Mouse (Mus musculus) CH12F3 (cell line): ENCODE measurements around the gene Tifa.
"Not testable (repeated sequence)": the region's sequence is repeated elsewhere in the genome, so short reads cannot be mapped to it uniquely, and the experiment has no call there.

Experiments used
- in situ Hi-C: fragments of 300-500 bp; cut with MboI; formaldehyde crosslinking; loops from 2 replicates; pipeline ENCODE4 v1.14.3; 2020; ENCODE audit warnings: low sequenced_read_pairs

Tifa gene

DNA sequence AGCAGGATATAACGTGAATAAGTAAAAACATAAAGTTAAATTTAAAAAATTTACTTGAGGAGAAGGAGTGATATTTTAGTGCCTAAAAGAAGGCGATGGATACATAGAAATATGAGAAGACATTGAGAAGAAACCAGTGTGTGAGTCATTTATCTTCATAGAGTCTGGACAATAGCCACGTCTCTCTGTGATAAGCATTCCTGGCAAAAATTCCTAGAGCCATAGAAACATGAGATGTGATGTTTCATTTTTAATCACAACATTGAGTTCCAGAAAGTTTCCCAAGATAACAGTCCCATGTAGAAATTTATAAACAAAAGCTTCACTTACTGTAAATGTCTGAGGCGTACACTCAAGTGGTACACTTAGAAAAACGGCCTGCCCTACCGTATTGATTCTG lies 6.7 kb upstream of the Tifa start:
- in situ Hi-C loops: no loop called here

GRCm38 (mm10) chr3:127783680-127784079 lies 5.9 kb upstream of the Tifa start:
- in situ Hi-C loops: not testable (repeated sequence)

DNA sequence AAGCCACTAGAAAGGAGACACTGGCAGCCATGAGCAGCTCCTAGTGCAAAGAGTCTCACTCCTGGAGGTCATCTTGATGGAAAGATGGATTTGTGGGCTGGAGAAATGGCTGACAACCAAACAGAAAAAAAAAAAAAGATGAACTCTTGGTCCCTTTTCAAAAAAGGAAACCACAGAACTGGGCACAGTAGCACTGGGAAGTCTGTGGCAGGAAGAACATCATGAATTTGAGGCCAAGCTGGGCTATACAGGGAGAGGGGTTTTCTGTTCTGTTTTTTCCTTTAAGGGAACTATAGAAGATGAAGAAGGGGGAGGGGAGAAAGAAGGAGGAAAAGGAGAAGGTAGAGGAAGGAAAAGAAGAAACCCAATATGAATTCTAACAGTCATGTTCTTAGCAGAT lies 2.6 kb upstream of the Tifa start:
- in situ Hi-C loops: no loop called here

DNA sequence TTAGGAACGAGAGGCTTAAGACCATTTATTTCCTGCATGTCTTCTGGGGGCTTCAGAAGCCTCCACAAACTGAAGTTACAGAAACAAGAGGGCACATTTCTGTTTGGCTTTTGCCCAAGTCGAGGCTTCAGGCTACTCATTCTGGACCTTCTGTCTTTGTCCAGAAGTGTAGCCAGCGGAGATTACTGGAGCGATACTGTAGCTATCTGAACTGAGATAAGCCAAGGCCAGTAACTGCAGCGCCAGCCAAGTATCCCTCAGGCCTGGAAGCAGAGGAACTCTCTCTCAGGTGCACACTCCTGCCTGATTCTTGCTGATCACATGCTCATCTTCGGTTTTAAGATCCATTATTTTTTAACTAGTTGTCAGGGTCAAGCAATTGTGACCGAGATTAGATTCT lies 1.6 kb upstream of the Tifa start:
- in situ Hi-C loops: no loop called here

DNA sequence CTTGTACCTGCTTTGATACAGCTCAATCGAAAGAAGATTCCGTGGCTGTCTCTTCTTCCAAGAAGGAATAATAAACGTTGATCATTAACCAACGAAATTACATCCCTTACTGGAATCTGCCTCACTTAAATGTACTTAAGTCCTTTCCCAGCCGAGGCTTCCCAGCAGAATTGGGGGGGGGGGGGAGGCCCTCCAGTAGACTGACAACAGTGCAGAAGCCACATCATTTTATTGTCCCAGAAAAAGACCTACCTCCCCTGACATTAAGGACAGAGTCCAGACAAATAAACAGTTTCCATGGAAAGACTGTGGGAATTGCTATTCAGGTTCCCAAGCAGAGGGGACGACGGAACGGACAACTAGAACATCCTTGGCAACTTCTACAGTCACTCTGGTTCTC lies 686 bp upstream of the Tifa start:
- in situ Hi-C loops: no loop called here

DNA sequence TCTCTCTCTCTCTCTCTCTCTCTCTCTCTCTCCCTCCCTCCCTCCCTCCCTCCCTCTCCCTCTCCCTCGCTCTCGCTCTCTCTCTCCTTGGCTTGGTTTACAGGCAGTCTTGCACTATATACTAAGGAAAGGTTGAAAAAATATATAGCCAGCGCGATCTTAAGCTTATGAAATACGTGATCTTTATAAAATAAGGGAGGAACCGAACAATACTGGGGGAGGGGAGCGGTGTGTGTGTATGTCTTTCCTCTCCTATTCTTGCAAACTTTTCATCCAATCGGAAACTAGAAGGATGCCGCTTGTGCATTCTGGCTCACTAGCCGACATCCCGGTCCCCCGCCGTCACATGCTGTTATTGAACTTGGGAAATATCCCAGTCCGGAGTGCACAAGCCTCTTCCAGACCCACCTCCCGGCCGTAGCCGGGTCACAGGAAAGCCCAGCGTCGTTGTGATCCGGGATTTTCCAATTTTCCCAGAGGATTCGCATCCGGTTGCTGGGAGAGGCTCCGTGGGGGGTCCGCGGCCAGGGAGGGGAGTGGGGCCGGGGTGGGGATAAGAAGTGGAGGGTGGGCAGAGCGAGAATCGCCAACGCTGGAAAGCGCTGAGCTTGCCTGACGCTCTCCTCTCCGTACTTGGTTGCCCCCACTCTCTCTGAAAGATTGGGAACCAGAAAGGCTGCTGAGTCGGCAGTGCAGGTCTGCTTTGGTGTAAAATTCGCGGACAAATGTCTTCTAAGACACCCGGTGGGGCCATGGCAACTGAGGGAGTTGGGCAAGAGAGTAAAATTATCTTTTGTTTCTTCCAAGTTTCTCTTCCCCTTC lies 840 bp downstream of the Tifa start:
- in situ Hi-C loops: no loop called here

- in situ Hi-C loops: no loop called here
Measured at GRCm38 (mm10) chr3:127791056-127791483, 1.5 kb downstream of the Tifa start.

GRCm38 (mm10) chr3:127791595-127792561 lies 2.3 kb downstream of the Tifa start:
- in situ Hi-C loops: no loop called here

DNA sequence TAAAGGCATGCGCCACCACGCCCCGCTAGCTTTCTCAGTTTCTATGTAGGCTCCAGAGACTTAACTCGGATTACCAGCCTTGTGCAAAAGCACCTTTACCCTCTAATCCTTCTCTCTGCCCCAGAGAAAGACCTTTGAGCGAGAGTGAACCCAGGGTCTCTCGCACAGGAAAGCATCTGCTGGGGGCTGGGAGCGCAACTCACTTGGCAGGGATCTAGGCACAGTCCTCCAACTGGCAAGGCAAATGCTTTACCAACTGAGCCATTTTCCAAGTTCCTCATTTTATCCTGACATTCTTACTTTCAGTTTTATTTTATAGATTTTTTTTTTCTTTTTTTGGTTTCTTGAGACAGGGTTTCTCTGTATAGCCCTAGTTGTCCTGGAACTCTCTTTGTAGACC lies 3.4 kb downstream of the Tifa start:
- in situ Hi-C loops: no loop called here

GRCm38 (mm10) chr3:127795762-127796161 lies 6.2 kb downstream of the Tifa start:
- in situ Hi-C loops: no loop called here

- in situ Hi-C loops: no loop called here
Measured at GRCm38 (mm10) chr3:127796271-127796670, 6.7 kb downstream of the Tifa start.

DNA sequence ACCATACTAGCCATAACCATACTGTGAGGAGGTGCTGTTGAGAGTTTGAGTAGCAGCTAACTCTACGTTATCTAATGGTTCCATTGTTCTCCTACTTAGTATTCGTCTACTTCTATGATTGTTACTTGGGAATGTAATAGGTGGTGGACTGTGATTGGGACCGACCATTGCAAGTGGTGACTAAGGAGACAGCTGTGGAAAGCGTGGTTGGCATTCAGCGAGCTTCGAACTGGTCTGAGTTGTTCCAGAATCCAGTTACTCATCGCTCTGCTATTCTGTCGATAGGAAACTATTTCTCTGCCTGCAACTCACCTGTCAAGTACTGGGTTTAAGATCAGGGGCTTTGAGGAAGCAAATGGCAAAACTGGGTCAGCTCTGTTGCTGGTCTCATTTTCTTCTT lies 11.6 kb downstream of the Tifa start:
- in situ Hi-C loops: no loop called here

DNA sequence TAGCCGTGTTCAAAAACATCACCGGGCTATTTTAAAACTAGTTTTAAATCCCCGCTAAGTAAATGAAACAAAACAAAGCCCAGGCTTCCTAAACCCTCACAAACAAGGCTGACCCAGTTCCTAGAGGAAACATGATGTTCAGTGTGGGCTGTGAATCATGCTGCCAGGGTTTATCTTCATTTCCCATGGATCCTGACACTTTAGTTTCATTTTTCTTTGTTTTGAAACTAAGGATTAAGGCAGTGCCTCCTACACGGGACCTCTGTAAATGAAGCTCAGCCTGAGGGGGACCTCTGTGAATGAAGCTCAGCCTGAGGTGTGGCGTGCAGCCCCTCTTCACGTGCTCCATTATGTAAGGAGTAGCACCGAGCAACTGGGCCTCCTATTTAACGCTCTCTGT lies 13.2 kb downstream of the Tifa start:
- in situ Hi-C loops: no loop called here

DNA sequence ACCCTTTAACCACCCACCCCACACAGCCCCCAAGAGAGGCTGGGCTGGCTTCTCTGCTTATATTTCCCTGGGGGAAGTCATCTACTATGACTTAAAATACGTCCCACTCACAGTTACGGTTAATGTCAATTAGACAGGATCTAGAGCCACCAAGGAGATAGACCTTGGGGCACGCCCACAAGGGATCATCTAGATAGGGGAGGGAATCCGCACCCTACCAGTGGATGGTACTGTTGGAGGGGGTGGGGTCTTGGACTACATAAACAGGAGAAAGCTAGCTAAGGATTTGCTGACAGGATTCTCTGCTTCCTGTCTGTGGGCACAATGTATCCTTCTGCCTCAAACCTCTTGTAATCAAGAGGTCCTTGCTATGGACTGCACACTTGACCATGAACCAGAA lies 14.8 kb downstream of the Tifa start:
- in situ Hi-C loops: no loop called here

GRCm38 (mm10) chr3:127805071-127805470 lies 15.5 kb downstream of the Tifa start:
- in situ Hi-C loops: no loop called here

GRCm38 (mm10) chr3:127805991-127806390 lies 16.4 kb downstream of the Tifa start:
- in situ Hi-C loops: no loop called here

DNA sequence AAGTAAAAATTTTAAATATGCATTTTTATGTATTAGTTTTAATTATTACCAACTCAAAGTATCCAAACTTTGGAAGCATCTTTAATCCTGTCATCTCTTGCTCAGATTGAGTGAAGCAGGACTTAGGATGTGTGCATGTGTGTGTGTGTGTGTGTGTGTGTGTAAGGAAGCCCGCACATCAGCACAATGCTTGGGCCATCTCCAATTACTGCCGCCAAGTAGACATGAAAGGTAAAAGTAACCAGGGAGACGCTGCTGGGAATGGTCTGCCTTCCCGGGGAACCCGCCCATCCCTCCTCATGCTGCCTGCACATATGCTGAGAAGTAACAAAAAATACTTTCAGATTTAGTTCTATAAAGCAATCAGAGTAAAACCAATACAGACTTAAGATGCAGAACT lies 18.2 kb downstream of the Tifa start:
- in situ Hi-C loops: no loop called here

DNA sequence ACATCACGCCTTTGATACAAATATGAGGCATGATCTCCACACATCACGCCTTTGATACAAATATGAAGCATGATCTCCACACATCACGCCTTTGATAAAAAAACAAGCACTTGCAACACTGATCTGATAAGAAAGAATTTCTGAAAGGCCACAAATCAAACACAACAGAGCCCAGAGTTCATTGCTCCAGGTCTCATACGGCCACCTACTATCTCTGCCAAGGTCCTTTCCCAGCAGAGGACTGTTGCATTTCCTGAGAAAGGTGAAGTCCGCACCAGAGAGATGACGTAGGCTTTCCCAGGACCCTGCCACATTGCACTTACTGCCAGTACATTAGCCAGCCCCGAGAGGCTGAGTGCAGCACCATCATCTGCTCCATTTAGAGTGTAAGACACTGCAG lies 19.5 kb downstream of the Tifa start:
- in situ Hi-C loops: no loop called here

DNA sequence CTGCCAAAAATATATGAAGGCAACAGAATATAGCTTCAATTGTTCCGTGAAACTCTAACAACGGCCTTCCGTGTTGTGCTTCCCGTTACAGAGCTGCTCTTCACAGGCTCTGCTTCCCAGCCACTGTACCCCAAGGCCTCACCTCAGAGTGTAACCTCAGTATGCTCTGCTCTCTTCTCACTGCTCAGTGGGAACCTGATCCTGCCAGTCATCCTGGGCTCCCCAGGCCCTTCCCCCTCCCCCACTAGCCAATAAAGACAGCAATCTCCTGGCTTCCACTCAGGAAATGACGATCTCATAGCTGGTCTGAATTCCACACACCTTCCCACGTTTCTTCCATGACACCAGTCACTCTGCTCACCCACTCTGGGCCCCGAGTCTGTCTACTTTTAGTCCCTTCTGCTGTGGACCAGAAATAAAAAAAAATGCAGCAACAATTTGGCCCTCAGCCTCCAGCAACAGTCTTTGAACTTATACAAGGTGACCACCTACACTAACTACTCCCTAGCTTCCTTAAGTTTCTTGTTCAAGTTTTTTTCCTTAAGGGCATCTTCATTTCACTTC lies 27.6 kb downstream of the Tifa start:
- in situ Hi-C loops: no loop called here

- in situ Hi-C loops: no loop called here
Measured at GRCm38 (mm10) chr3:127818694-127819663, 29.4 kb downstream of the Tifa start.
